Mouse (Mus musculus): ENCODE measurements around the gene Lmf1. TPM values are rescaled to one million over a fixed set of nuclear protein-coding genes. Genes with fewer than 3 reads are reported as not detected.
A peak's percentile ranks its signal among the peaks of the same experiment; 100 is the strongest.

Lmf1 gene
- polyA plus RNA-seq, 1 experiment from 2014 or later: 18.3 TPM

GRCm38 (mm10) chr17:25665891-25666290 is 87.0 kb downstream of the Lmf1 start:
- no peak overlapping the region for H3K4me2 ChIP-seq (ENCODE audit: low read depth, low read length, severe bottlenecking)
- H3K9me3 ChIP-seq (ENCODE audit: control insufficient read depth, low read length): no peaks in the 10 kb centered on the region
- H3K27ac ChIP-seq (ENCODE audit: low read depth, low read length): no peak overlapping the region
- H3K27me3 ChIP-seq (ENCODE audit: control insufficient read depth, insufficient read depth, low read length): no peaks in the 10 kb centered on the region
- WGBS: 78% methylated on average over 8 of the region's 8 CpGs
- no peak overlapping the region for H3K4me3 ChIP-seq (ENCODE audit: low read depth, low read length)
- no peaks in the 10 kb centered on the region for H3K36me3 ChIP-seq (ENCODE audit: control insufficient read depth, insufficient read depth, low read length)
- DNase-seq (ENCODE audit: low spot score): no peak
- no peak for ATAC-seq (replicated peaks; ENCODE audit: low FRiP score)
- H3K9ac ChIP-seq (ENCODE audit: low read length): no peak overlapping the region
- peaks cover 9% of the 10 kb centered on the region for H3K4me1 ChIP-seq (replicated peaks; ENCODE audit: control insufficient read depth, insufficient read depth, low read length)

- Histone ChIP-seq H3K27ac (ENCODE audit: low read depth, low read length) (no peak overlapping the region), H3K9me3 (ENCODE audit: control insufficient read depth, low read length) (no peaks in the 10 kb centered on the region), H3K4me3 (ENCODE audit: low read depth, low read length) (no peak overlapping the region), H3K4me2 (ENCODE audit: low read depth, low read length, severe bottlenecking) (no peak overlapping the region), H3K4me1 (replicated peaks; ENCODE audit: control insufficient read depth, insufficient read depth, low read length) (peaks cover 9% of the 10 kb centered on the region), H3K27me3 (ENCODE audit: control insufficient read depth, insufficient read depth, low read length) (no peaks in the 10 kb centered on the region), H3K36me3 (ENCODE audit: control insufficient read depth, insufficient read depth, low read length) (no peaks in the 10 kb centered on the region), H3K9ac (ENCODE audit: low read length) (no peak overlapping the region)
- DNase-seq (ENCODE audit: low spot score) (no peak), ATAC-seq (replicated peaks; ENCODE audit: low FRiP score) (no peak; the same call in 1 of the 2 replicates)
- WGBS: 83% methylated on average over 7 of the region's 7 CpGs
Measured at GRCm38 (mm10) chr17:25668481-25669055, 89.7 kb downstream of the Lmf1 start.

- ATAC-seq (replicated peaks; ENCODE audit: low FRiP score): no peak
- H3K27ac ChIP-seq (ENCODE audit: low read depth, low read length): no peak overlapping the region
- H3K4me3 ChIP-seq (ENCODE audit: low read depth, low read length): no peak overlapping the region
- H3K36me3 ChIP-seq (ENCODE audit: control insufficient read depth, insufficient read depth, low read length): no peaks in the 10 kb centered on the region
- H3K27me3 ChIP-seq (ENCODE audit: control insufficient read depth, insufficient read depth, low read length): no peaks in the 10 kb centered on the region
- no peak overlapping the region for H3K4me2 ChIP-seq (ENCODE audit: low read depth, low read length, severe bottlenecking)
- H3K4me1 ChIP-seq (replicated peaks; ENCODE audit: control insufficient read depth, insufficient read depth, low read length): peaks cover 4% of the 10 kb centered on the region
- no peak overlapping the region for H3K9ac ChIP-seq (ENCODE audit: low read length)
- no peak for DNase-seq (ENCODE audit: low spot score)
- peaks cover 2% of the 10 kb centered on the region; the same call in 1 of the 2 replicates for H3K9me3 ChIP-seq (ENCODE audit: control insufficient read depth, low read length)
Measured at GRCm38 (mm10) chr17:25672982-25673381, 94.1 kb downstream of the Lmf1 start.

GRCm38 (mm10) chr17:25677969-25678368 is 99.1 kb downstream of the Lmf1 start:
- H3K9ac ChIP-seq (ENCODE audit: low read length): no peak overlapping the region
- H3K36me3 ChIP-seq (ENCODE audit: control insufficient read depth, insufficient read depth, low read length): no peaks in the 10 kb centered on the region
- H3K27me3 ChIP-seq (ENCODE audit: control insufficient read depth, insufficient read depth, low read length): no peaks in the 10 kb centered on the region
- no peak overlapping the region for H3K27ac ChIP-seq (ENCODE audit: low read depth, low read length)
- H3K4me2 ChIP-seq (ENCODE audit: low read depth, low read length, severe bottlenecking): no peak overlapping the region
- no peak for ATAC-seq (replicated peaks; ENCODE audit: low FRiP score)
- no peak overlapping the region for H3K4me3 ChIP-seq (ENCODE audit: low read depth, low read length)
- WGBS: 50% methylated on average over 6 of the region's 6 CpGs
- peaks cover 2% of the 10 kb centered on the region; the same call in 1 of the 2 replicates for H3K9me3 ChIP-seq (ENCODE audit: control insufficient read depth, low read length)
- H3K4me1 ChIP-seq (replicated peaks; ENCODE audit: control insufficient read depth, insufficient read depth, low read length): peaks cover 10% of the 10 kb centered on the region; the same call in 1 of the 2 replicates
- no peak for DNase-seq (ENCODE audit: low spot score)

- ATAC-seq (replicated peaks; ENCODE audit: low FRiP score) (peak; percentile 71; the same call in 1 of the 2 replicates), DNase-seq (ENCODE audit: low spot score) (peak; percentile 70)
- H3K36me3 ChIP-seq (ENCODE audit: control insufficient read depth, insufficient read depth, low read length): no peaks in the 10 kb centered on the region
- H3K9me3 ChIP-seq (ENCODE audit: control insufficient read depth, low read length): peaks cover 2% of the 10 kb centered on the region; the same call in 1 of the 2 replicates
- H3K27me3 ChIP-seq (ENCODE audit: control insufficient read depth, insufficient read depth, low read length): no peaks in the 10 kb centered on the region
- peaks cover 10% of the 10 kb centered on the region; the same call in 1 of the 2 replicates for H3K4me1 ChIP-seq (replicated peaks; ENCODE audit: control insufficient read depth, insufficient read depth, low read length)
- H3K9ac ChIP-seq (ENCODE audit: low read length): peak overlapping the region; percentile 33; the same call in 1 of the 2 replicates
- H3K27ac ChIP-seq (ENCODE audit: low read depth, low read length): peak overlapping the region; percentile 65; the same call in 1 of the 2 replicates
- 4% methylated on average over 5 of the region's 5 CpGs for WGBS
- H3K4me2 ChIP-seq (ENCODE audit: low read depth, low read length, severe bottlenecking): peak overlapping the region; percentile 30; the same call in 1 of the 2 replicates
- no peak overlapping the region for H3K4me3 ChIP-seq (ENCODE audit: low read depth, low read length)
Measured at GRCm38 (mm10) chr17:25679818-25680217, 100.9 kb downstream of the Lmf1 start.

- WGBS: 89% methylated on average over 4 of the region's 4 CpGs
- no peaks in the 10 kb centered on the region for H3K36me3 ChIP-seq (ENCODE audit: control insufficient read depth, insufficient read depth, low read length)
- peaks cover 10% of the 10 kb centered on the region; the same call in 1 of the 2 replicates for H3K4me1 ChIP-seq (replicated peaks; ENCODE audit: control insufficient read depth, insufficient read depth, low read length)
Measured at GRCm38 (mm10) chr17:25681636-25682035, 102.8 kb downstream of the Lmf1 start.

GRCm38 (mm10) chr17:25686323-25686722 is 107.4 kb downstream of the Lmf1 start:
- ATAC-seq (replicated peaks; ENCODE audit: low FRiP score) (no peak), DNase-seq (ENCODE audit: low spot score) (peak; percentile 70)
- no peaks in the 10 kb centered on the region for H3K4me1 ChIP-seq (replicated peaks; ENCODE audit: control insufficient read depth, insufficient read depth, low read length)
- H3K4me2 ChIP-seq (ENCODE audit: low read depth, low read length, severe bottlenecking): no peak overlapping the region
- H3K36me3 ChIP-seq (ENCODE audit: control insufficient read depth, insufficient read depth, low read length): no peaks in the 10 kb centered on the region
- H3K27me3 ChIP-seq (ENCODE audit: control insufficient read depth, insufficient read depth, low read length): no peaks in the 10 kb centered on the region
- no peak overlapping the region for H3K27ac ChIP-seq (ENCODE audit: low read depth, low read length)
- H3K9me3 ChIP-seq (ENCODE audit: control insufficient read depth, low read length): no peaks in the 10 kb centered on the region
- WGBS: 57% methylated on average over 7 of the region's 7 CpGs
- no peak overlapping the region for H3K4me3 ChIP-seq (ENCODE audit: low read depth, low read length)
- no peak overlapping the region for H3K9ac ChIP-seq (ENCODE audit: low read length)

More at GRCm38 (mm10) chr17:25681636-25682035, 102.8 kb downstream of the Lmf1 start:
- Histone ChIP-seq H3K9me3 (ENCODE audit: control insufficient read depth, low read length) (no peaks in the 10 kb centered on the region), H3K27ac (ENCODE audit: low read depth, low read length) (no peak overlapping the region), H3K27me3 (ENCODE audit: control insufficient read depth, insufficient read depth, low read length) (no peaks in the 10 kb centered on the region), H3K4me3 (ENCODE audit: low read depth, low read length) (no peak overlapping the region), H3K9ac (ENCODE audit: low read length) (no peak overlapping the region), H3K4me2 (ENCODE audit: low read depth, low read length, severe bottlenecking) (no peak overlapping the region)
- DNase-seq (ENCODE audit: low spot score) (no peak), ATAC-seq (replicated peaks; ENCODE audit: low FRiP score) (no peak)

GRCm38 (mm10) chr17:25688922-25689321 is 110.0 kb downstream of the Lmf1 start:
- Histone ChIP-seq H3K27ac (ENCODE audit: low read depth, low read length) (no peak overlapping the region), H3K4me3 (ENCODE audit: low read depth, low read length) (no peak overlapping the region), H3K27me3 (ENCODE audit: control insufficient read depth, insufficient read depth, low read length) (no peaks in the 10 kb centered on the region), H3K9me3 (ENCODE audit: control insufficient read depth, low read length) (no peaks in the 10 kb centered on the region), H3K9ac (ENCODE audit: low read length) (no peak overlapping the region), H3K4me2 (ENCODE audit: low read depth, low read length, severe bottlenecking) (no peak overlapping the region), H3K4me1 (replicated peaks; ENCODE audit: control insufficient read depth, insufficient read depth, low read length) (no peaks in the 10 kb centered on the region), H3K36me3 (ENCODE audit: control insufficient read depth, insufficient read depth, low read length) (no peaks in the 10 kb centered on the region)
- DNase-seq (ENCODE audit: low spot score) (no peak), ATAC-seq (replicated peaks; ENCODE audit: low FRiP score) (no peak)
- 78% methylated on average over 4 of the region's 4 CpGs for WGBS

GRCm38 (mm10) chr17:25696263-25696662 is 117.4 kb downstream of the Lmf1 start:
- Histone ChIP-seq H3K27ac (ENCODE audit: low read depth, low read length) (no peak overlapping the region), H3K9ac (ENCODE audit: low read length) (no peak overlapping the region), H3K4me3 (ENCODE audit: low read depth, low read length) (no peak overlapping the region), H3K4me2 (ENCODE audit: low read depth, low read length, severe bottlenecking) (no peak overlapping the region), H3K27me3 (ENCODE audit: control insufficient read depth, insufficient read depth, low read length) (no peaks in the 10 kb centered on the region), H3K36me3 (ENCODE audit: control insufficient read depth, insufficient read depth, low read length) (no peaks in the 10 kb centered on the region), H3K9me3 (ENCODE audit: control insufficient read depth, low read length) (no peaks in the 10 kb centered on the region), H3K4me1 (replicated peaks; ENCODE audit: control insufficient read depth, insufficient read depth, low read length) (no peaks in the 10 kb centered on the region)
- 37% methylated on average over 1 of the region's 1 CpGs for WGBS
- DNase-seq (ENCODE audit: low spot score): no peak
- ATAC-seq (replicated peaks; ENCODE audit: low FRiP score): no peak

Measured in forebrain, embryonic 11.5 days (tissue).